Mouse (Mus musculus) adrenal gland, postnatal 25 days (tissue): Measurements from ENCODE around the gene Abcc9. TPM values are rescaled to one million over a fixed set of nuclear protein-coding genes. Genes with fewer than 3 reads are reported as not detected.
A peak's percentile ranks its signal among the peaks of the same experiment; 100 is the strongest.

Source experiments
- DNase-seq: peaks from one replicate; pipeline ENCODE4 v3.0.0; 2021; ENCODE audit warnings: mixed read lengths
- total RNA-seq: library from RNA; stranded (reverse); gene quantifications from 2 replicates; pipeline ENCODE4 v1.2.3, GENCODE M21; 2021

Gene Abcc9
- total RNA-seq, 1 experiment from 2014 or later = 19.9 TPM

GRCm38 (mm10) chr6:142614324-142614723 is 87.8 kb downstream of the Abcc9 start:
- DNase-seq = no peak

DNA sequence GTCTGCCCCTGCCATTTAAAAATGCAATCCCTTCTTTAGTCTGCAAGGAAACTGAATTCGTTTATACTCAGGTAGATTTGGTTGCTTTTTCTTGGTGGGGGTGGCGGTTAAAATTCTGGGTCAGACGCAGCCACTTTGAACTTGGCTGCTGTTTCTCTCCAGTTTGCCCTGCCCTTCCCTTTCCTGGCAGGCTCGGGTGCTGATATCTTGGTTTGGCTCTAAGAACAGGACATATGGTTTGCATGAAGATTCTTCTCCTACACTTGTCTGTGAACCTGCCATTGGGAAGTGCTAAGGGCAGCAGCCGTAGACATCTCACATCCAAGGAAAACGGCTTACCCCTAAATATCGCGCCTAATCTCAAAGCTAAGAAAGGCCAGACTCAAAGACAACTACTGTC is 89.7 kb downstream of the Abcc9 start:
- no peak for DNase-seq

DNA sequence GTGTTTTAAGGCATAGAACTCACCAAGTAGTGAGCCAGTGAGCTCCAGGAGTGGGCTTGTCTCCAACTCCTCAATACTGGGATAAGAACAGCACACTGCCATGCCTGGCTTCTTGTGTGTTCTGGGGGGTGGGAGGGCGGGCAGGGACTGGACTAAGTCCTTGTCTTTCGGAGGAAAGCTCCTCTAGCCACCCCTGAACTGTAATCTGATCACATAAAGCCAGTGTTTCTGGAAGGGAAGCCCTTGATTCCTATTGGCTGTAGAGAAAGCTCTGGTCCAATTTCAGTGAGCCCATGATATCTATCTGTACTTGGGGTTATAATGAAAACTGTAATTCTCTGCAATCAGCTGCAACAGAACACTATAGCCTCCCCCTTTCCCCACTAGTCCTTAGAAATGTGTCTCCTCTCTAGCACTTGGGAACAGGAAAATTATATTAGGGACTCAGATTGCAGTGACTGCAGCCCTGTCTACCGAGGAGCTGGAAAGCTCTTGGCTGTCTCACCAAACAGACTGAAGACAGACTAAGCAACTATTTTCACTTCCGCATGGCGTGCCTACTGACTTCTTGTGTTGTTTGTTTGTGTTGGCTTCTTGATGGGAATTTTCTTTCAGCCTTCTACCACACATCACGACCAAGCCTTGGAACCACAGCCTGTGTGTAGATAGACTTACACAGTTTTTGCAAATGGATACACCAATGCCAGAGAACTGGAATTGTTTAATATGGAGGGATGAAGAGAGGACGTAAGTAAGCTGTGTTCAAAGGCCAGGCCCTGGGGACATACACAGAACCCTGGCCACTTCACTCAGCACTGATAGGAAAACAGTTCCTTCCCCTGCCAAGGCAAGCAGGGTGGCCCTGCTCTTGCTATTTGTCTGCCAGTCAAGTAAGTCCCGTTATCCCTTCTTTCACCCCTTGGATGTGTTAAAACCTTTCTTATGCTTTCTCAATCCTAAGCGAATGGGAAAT is 92.4 kb downstream of the Abcc9 start:
- no peak for DNase-seq

DNA sequence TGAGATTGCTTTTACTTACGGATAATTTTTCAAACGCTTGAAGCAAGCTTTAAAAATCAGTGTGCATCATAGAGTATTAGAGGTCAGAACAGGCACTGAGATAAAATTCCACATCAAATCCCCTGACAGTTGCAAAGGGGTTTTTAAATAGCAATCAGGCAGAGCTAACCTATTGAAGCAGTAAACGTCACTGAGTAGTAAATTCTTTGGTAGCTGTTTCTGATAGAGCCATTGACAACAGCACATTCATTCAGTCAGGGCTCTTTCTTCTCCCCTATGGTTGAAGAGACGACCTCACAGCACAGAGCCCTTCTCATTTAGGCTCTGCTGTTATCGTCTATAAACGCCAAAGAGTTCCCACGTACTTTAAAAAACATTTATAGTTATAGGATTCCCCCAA is 95.0 kb downstream of the Abcc9 start:
- no peak for DNase-seq

DNA sequence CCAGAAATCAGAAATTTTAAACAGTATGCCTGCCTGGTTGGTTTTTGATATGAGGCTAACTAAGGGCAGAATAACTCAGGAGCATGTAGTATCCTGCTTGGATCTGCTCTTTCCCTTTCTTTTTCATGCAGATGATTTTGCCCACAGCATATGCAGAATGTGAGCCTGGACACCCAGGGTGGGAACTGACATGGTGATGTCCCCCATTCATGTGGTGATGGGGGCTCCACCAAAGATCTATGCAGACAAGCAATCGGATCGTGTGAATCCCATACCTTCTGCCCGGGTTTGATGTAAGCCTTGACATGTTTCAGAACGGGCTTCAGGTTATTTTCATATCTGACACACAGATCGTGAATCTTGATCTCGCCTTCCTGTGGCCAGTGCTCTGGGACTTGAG is 99.3 kb downstream of the Abcc9 start:
- no peak for DNase-seq

DNA sequence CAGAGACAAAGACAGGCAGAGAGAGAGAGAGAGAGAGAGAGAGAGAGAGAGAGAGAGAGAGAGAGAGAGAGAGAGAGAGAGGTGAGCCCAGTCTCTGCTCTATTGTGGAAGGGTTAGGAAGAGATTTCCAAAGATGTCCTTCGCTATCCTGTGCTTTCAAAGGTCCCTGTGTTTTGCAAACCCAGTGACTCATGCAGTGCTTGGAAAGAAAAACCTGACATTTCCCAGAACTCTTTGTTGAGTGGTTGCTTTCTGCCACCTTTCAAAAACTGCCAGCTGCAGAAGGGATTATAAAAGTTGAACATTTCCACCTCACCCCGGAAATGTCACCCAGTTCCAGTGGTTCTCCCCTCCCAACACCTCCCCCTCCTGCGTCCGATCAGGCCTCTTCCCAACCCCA is 123.3 kb downstream of the Abcc9 start:
- DNase-seq = no peak

DNA sequence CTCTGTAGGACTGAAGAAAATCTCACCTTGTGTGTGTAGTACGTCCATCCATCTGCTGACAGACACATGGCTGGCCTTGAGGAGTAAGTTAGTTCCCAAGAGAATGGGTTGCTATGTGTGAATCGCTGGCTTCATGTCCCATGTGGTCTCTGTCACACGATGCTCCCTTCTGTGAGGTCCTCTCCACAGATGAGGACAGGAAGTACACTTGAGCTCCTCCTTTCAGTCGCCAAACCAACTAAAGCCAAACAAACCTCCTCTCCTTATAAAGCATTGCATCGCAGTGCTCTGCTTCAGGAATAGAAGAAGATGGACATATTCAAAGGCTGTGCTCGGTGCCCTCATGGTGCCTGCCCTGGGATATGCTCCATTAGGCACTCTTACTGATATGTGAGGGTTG is 124.3 kb downstream of the Abcc9 start:
- DNase-seq = no peak

GRCm38 (mm10) chr6:142572876-142573275 is 129.2 kb downstream of the Abcc9 start:
- DNase-seq = no peak

DNA sequence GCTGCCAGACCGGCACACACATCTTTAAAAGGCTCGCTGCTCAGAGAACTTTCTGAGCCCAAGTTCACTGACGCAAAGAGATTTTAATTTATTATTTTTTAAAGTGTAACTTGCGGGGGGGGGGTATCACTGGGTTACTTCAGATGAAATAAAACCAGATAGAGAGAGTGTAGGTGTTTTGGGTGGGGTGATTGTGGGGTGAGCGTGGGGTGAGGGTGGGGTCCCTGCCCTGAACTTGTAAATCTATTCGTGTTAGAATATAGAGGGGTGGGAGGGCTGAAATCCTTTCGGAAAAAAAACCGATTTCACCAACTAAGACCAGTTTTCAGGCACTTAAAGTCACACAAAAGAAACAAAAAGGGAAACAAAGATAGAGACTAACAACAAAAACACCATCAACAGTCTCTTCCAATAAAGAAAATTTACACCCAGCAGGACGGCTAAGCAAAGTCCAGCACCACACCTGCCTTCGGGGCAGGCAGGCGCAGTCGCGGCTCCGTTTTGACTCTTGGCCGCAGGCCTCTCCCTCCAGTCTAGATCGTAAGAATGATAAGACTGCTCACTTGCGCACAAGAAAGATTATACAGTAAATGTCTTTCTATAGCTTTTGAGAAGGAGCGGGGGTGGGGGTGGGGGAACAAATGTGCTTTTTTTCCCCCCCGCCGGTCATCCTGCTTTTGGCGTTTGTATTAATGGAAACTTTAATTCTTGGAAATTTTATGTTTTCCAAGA is 130.3 kb downstream of the Abcc9 start:
- no peak for DNase-seq

DNA sequence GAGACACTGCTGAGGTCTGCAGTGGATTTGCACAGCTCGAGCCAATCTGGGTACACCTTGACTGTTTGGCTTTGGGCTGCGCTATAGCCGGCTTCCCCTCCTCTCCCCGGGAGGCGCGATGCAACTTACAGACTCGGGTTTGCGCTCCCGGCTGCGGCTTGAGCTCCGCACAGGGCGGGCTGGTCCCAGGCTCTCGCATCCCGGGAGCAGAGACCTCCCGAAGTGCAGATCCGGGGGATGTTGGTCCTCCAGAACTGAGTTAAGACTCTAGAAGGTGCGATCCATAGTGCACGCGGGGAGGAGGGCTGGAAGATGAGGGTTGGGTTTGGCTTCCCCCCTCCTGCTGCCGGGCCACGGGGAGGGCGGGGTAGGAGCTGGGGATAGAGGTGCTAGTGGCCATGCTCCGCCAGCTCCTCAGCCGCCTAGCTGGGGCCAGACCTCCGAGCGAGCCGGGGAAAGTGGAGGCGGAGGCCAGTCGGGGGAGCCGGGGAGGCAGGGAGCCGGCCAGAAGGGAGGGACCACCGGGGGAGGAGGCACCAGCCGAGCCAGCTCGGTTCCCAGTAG is 131.0 kb downstream of the Abcc9 start, which contains the start of gene Kcnj8:
Gene Kcnj8, minus strand, starts transcription at position 560 of the 564 bp plus-strand sequence.
- DNase-seq = peak; percentile 68

DNA sequence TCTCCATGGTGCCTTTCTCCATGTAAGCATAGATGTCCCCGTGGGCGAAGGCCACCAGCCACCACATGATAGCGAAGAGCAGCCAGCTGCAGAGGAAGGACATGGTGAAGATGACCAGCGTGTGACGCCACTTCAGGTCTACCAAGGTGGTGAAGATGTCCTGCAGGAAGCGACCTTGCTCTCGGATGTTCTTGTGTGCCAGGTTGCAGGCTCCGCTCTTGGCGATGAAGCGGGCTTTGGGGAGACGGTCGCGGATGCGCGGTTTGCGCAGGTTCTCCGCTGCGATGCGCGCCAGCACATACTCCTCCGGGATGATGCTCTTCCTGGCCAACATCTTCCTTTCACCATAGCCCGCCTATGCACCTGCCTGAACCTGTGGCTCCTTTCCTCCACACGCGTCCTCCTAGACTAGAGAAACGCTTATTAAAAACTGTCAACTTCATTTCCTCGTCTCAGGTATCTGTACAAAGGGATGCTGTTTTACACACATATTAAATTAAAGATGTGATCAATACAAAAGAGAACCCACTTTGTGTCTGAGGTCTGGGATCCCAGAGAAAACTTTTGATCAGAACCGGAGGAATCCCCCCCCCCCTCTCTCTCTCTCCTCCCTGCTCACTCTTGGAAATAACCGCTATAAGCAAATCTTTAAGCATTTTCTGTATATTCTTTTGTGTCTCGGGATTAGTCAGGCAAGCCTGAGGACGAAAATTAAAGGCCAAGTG is 131.9 kb downstream of the Abcc9 start:
- DNase-seq = no peak

- DNase-seq = no peak
Measured at GRCm38 (mm10) chr6:142568713-142569357, 133.3 kb downstream of the Abcc9 start.

DNA sequence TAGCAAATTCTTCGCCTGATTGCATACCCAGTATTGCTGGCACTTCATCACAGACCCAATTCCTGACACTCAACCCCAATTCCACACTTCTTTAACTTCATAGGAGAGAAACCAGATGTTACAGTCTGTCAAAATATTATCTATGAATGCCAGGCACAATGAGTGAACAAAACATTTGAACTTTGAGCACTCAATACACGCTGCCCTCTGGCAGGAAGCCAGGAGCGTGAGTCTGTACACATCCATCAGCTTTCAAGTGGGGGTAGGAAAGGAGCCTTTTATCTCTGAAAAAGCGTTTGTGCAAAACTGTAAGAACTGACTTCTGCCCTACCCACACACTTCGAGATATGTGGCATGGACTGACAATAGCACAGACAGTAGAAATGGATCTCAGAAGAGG is 134.7 kb downstream of the Abcc9 start:
- peak; percentile 73 for DNase-seq

DNA sequence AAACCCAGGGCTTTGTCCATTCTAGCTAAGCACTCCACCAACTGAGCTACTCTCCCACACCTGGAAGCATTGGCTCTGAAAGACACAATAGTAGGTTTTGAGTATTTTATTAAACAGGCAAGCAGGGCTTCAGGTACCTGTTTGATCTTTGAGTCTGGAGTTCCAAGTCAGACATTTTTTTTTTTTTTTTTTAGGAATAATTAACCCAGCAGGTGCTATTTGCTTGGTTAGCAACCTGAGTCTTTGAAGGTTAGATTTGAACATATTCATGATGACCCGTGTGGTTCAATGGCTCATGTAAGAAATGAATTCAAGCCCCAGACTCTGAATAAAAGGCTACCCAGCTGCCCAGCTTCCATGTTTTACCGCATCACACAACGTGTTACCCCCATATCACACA is 137.4 kb downstream of the Abcc9 start:
- DNase-seq = no peak

DNA sequence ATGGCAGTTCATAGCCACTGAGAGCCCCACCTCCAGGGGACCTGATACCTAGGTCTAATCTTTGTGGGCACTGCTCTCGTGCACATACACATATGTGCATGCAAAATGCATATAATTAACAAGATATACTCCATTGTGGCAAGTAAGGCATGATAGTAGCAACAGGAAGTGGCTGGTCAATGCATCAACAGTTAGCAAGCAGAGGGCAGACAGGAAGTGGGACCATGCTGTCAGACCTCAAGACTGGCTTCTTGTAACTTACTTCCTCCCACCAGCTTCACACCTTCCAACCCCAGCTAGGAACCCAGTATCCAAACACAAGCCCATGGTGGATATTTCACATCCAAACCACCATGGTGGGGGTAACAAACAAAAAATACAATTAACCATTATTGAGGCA is 141.0 kb downstream of the Abcc9 start:
- no peak for DNase-seq

DNA sequence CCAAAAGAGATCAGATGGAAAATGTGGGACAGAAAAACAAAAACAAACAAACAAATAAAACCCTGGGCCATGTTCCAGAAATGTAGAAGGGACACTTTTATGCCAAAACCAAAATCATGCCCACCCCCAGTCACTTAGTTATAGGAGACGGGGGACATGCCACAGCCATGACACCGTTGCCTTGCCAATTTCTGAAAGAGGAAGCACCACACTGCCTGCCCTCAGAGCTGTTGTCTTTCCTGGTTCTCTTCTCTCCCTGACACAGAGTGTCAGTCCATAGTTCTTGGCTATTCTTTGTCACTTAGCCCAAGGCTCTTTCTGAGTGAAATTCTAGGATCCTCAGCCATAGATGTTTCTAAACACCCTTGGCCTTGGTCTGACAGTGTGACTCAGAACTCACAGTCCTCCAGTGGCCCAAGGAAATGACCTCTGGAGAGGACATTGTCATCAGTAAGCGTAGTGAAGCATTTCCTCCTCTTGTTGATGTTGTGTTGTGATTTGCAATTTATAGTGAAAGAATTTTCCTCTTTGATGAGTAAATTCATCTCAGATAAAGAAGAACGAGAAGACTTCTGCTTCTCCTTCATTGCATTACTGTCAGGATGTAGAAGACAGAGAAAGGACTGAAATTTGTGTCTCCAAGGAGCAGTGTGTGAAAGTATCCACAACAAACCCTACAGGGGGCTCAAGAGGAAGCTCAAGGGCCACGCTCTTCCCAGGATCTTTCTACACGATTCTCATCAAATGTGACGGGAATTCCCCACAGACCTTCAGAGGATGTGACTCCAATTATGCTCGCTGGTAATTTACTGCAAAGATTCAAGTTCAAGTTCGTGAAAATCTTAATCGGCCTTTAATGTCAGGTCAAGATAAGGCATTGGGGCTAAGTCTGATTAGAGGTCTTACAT is 143.1 kb downstream of the Abcc9 start:
- no peak for DNase-seq

GRCm38 (mm10) chr6:142558076-142558475 is 144.0 kb downstream of the Abcc9 start:
- no peak for DNase-seq

DNA sequence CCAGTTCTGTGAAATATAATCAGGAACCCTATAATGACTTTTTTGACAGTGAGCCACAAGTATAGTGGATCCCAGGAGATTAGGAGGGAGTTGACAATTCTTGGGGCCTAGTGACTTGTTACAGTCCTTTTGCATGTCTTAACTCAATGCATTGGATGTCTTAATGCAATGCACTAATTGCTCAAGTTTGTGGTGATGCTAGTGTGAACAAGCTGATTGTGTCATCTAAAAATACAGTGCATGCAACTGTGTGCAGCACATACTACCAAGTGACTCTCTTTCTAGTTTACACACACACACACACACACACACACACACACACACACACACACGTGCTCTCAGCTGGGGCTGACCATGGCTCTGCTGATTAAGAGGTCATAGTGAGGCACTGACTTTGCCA is 146.1 kb downstream of the Abcc9 start:
- no peak for DNase-seq

GRCm38 (mm10) chr6:142551482-142551881 is 150.6 kb downstream of the Abcc9 start:
- DNase-seq = no peak

GRCm38 (mm10) chr6:142550871-142551270 is 151.2 kb downstream of the Abcc9 start:
- no peak for DNase-seq

GRCm38 (mm10) chr6:142548377-142548776 is 153.7 kb downstream of the Abcc9 start:
- no peak for DNase-seq
